Mouse (Mus musculus): ENCODE measurements around the gene Midn. TPM values are rescaled to one million over a fixed set of nuclear protein-coding genes. Genes with fewer than 3 reads are reported as not detected.
A peak's percentile ranks its signal among the peaks of the same experiment; 100 is the strongest.

The Midn gene
- polyA plus RNA-seq, 1 experiment, result 70.1 TPM

DNA sequence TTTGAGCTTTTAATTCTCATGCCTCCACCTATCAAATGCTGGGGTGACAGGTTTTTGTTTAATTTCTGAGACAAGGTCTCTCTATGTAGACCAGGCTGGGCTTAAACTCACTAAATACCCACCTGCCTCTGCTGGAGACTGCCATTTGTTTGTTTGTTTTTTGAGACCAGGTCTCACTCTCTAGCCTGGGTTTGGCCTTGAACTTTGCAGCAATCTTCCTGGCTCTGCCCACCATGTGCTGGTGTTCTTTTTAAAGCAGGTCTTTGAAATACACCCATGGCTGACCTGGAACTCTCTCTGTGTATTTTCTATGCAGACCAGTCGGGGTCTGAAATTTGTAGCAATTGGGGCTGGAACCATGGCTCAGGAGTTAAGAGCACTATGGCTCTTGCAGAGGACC, 12.4 kb upstream of the Midn start:
- H3K27ac ChIP-seq (ENCODE audit: control insufficient read depth, insufficient read depth, low read depth, low read length), result no peak overlapping the region
- peaks cover 25% of the 10 kb centered on the region for H3K4me1 ChIP-seq (ENCODE audit: control insufficient read depth, insufficient read depth, low read length)
- no peaks in the 10 kb centered on the region for H3K36me3 ChIP-seq (ENCODE audit: control insufficient read depth, insufficient read depth, low read length)
- H3K27me3 ChIP-seq (ENCODE audit: control insufficient read depth, insufficient read depth, low read length), result no peaks in the 10 kb centered on the region
- H3K4me3 ChIP-seq (ENCODE audit: control insufficient read depth, low read depth, low read length), result no peak overlapping the region
- TF ChIP-seq CTCF (IDR thresholded peaks at IDR 0.05; ENCODE audit: control insufficient read depth, insufficient read depth, insufficient replicate concordance, low read depth, low read length), result no peak
- TF ChIP-seq POLR2A (IDR thresholded peaks at IDR 0.05; ENCODE audit: control insufficient read depth, low read depth, low read length), result no peak

DNA sequence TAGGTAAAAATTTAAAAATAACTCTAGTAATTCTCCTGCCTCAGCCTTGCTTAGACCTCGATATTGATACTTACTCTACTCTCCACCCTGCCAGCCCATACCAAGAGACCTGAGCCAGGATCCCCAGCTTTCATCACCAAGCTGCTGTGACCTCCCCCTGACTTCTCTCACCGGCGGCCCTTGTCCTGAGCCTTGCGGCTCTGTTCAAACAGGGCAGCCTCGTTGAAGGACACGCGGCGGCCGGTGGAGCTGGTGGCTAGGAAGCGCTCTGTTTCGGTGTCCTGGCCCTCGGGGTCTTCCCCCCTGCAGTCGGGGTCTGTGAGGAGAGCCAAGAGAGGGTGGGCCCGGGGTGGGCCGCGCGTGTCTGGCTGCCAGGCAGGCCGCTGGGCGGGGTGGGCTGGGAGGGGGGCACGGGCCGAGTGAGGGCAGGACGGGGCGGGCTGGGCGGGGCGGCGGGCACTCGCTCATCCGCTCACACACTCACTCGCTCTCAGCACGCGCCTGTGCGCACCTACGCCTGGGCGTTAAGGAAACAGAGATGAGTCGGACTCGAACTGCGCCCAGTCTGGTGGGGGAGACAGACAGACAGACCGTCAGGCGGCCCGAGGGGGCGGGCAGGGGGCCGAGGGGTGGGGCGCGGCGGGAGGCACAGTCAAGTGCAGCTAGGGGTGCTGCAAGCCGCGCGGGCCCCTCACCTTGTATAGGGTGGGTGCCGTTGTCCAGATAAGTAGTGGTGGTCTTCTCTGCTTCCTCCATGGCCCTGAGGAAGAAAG, 11.7 kb upstream of the Midn start:
- no peak overlapping the region for H3K27ac ChIP-seq (ENCODE audit: control insufficient read depth, insufficient read depth, low read depth, low read length)
- peak overlapping the region; percentile 43 for H3K4me3 ChIP-seq (ENCODE audit: control insufficient read depth, low read depth, low read length)
- no peaks in the 10 kb centered on the region for H3K27me3 ChIP-seq (ENCODE audit: control insufficient read depth, insufficient read depth, low read length)
- H3K4me1 ChIP-seq (ENCODE audit: control insufficient read depth, insufficient read depth, low read length), result peaks cover 32% of the 10 kb centered on the region
- no peak for TF ChIP-seq POLR2A (IDR thresholded peaks at IDR 0.05; ENCODE audit: control insufficient read depth, low read depth, low read length)
- TF ChIP-seq CTCF (IDR thresholded peaks at IDR 0.05; ENCODE audit: control insufficient read depth, insufficient read depth, insufficient replicate concordance, low read depth, low read length), result no peak
- no peaks in the 10 kb centered on the region for H3K36me3 ChIP-seq (ENCODE audit: control insufficient read depth, insufficient read depth, low read length)

- H3K27ac ChIP-seq (ENCODE audit: control insufficient read depth, insufficient read depth, low read depth, low read length), result no peak overlapping the region
- no peaks in the 10 kb centered on the region for H3K27me3 ChIP-seq (ENCODE audit: control insufficient read depth, insufficient read depth, low read length)
- peaks cover 36% of the 10 kb centered on the region for H3K4me1 ChIP-seq (ENCODE audit: control insufficient read depth, insufficient read depth, low read length)
- TF ChIP-seq POLR2A (IDR thresholded peaks at IDR 0.05; ENCODE audit: control insufficient read depth, low read depth, low read length) (no peak), CTCF (IDR thresholded peaks at IDR 0.05; ENCODE audit: control insufficient read depth, insufficient read depth, insufficient replicate concordance, low read depth, low read length) (no peak)
- no peaks in the 10 kb centered on the region for H3K36me3 ChIP-seq (ENCODE audit: control insufficient read depth, insufficient read depth, low read length)
- H3K4me3 ChIP-seq (ENCODE audit: control insufficient read depth, low read depth, low read length), result peak overlapping the region; percentile 43
These were observed 11.0 kb upstream of the Midn start for GRCm38 (mm10) chr10:80136952-80137625.

- Histone ChIP-seq H3K27ac (ENCODE audit: control insufficient read depth, insufficient read depth, low read depth, low read length) (no peak overlapping the region), H3K4me3 (ENCODE audit: control insufficient read depth, low read depth, low read length) (no peak overlapping the region; the same call in 1 of the 2 replicates), H3K36me3 (ENCODE audit: control insufficient read depth, insufficient read depth, low read length) (no peaks in the 10 kb centered on the region), H3K4me1 (ENCODE audit: control insufficient read depth, insufficient read depth, low read length) (peaks cover 40% of the 10 kb centered on the region), H3K27me3 (ENCODE audit: control insufficient read depth, insufficient read depth, low read length) (no peaks in the 10 kb centered on the region)
- TF ChIP-seq CTCF (IDR thresholded peaks at IDR 0.05; ENCODE audit: control insufficient read depth, insufficient read depth, insufficient replicate concordance, low read depth, low read length), result no peak
These were observed 10.2 kb upstream of the Midn start for GRCm38 (mm10) chr10:80137626-80138552.

DNA sequence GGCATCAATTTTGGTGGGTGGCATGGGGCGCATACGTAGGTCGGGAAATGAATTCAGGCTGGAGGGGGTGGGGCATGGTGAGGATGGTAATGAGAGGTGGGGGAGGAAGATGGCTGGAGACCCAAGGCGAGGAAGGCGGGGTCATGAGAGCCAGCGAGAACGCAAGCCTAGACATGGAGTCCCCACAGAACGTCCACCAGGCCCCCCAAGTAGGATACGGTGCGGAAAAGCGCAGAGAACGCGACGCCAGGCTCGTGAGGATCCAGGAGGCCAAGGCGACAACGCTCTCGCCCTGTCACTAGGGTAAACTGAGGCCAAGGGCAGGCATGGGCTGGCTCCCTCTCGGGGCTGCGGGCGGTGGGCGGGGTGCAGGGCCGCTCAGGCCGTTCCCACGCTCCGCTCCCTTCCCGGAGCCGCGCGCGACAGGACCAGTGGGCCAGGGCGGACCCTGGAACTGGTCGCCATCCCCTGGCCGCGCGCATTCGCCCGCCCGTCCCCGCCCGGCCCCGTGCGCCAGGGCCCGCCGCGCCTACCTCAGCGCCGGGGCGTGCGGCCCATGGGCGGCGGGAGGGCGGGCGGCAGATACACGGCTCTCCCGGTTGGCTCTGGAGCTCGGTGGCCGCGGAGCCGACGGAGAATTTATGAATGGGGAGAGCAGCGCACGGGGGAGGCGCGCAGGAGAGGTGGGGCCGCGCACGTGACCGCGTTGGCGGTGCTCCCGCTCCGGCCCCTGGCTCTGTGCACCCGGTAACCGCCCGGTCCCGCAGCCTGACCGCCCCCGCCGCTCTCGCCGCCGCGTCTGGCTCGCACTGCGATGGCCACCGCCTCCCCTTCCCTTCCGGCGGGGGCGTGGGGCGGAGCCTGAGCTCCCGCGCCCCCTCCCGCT, 9.3 kb upstream of the Midn start, which contains the start of gene Atp5d:
Gene Atp5d, plus strand, starts transcription at position 80 of the 886 bp plus-strand sequence.
- H3K27me3 ChIP-seq (ENCODE audit: control insufficient read depth, insufficient read depth, low read length), result no peaks in the 10 kb centered on the region
- TF ChIP-seq CTCF (IDR thresholded peaks at IDR 0.05; ENCODE audit: control insufficient read depth, insufficient read depth, insufficient replicate concordance, low read depth, low read length), result no peak
- no peak for TF ChIP-seq POLR2A (IDR thresholded peaks at IDR 0.05; ENCODE audit: control insufficient read depth, low read depth, low read length)
- peak within 1 kb of the TSS; percentile 65 for H3K4me3 ChIP-seq (ENCODE audit: control insufficient read depth, low read depth, low read length)
- no peaks in the 10 kb centered on the region for H3K36me3 ChIP-seq (ENCODE audit: control insufficient read depth, insufficient read depth, low read length)
- H3K4me1 ChIP-seq (ENCODE audit: control insufficient read depth, insufficient read depth, low read length), result peaks cover 42% of the 10 kb centered on the region
- no peak within 1 kb of the TSS for H3K27ac ChIP-seq (ENCODE audit: control insufficient read depth, insufficient read depth, low read depth, low read length)

DNA sequence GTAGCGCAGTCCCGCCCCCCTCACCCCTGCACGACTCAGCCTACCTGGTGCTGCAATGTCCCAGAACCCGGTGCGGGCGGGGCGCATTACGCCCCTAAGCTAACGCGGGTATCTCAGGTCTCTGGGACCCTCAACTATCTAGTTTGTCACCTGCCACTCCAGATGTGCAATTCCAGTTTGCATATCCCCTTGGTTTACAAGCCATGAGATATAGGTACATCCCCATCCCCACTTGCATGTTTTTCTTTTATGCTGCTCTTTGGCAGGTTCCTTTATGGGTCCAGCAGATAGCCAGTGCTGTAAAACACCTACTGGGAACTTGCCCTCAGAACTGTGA, 8.7 kb upstream of the Midn start:
- H3K36me3 ChIP-seq (ENCODE audit: control insufficient read depth, insufficient read depth, low read length), result no peaks in the 10 kb centered on the region; the same call in 1 of the 2 replicates
- H3K4me3 ChIP-seq (ENCODE audit: control insufficient read depth, low read depth, low read length), result peak overlapping the region; percentile 65
- no peak for TF ChIP-seq CTCF (IDR thresholded peaks at IDR 0.05; ENCODE audit: control insufficient read depth, insufficient read depth, insufficient replicate concordance, low read depth, low read length)
- TF ChIP-seq POLR2A (IDR thresholded peaks at IDR 0.05; ENCODE audit: control insufficient read depth, low read depth, low read length), result no peak
- H3K27ac ChIP-seq (ENCODE audit: control insufficient read depth, insufficient read depth, low read depth, low read length), result no peak overlapping the region
- no peaks in the 10 kb centered on the region for H3K27me3 ChIP-seq (ENCODE audit: control insufficient read depth, insufficient read depth, low read length)
- peaks cover 42% of the 10 kb centered on the region for H3K4me1 ChIP-seq (ENCODE audit: control insufficient read depth, insufficient read depth, low read length)

All from testis, adult 2 months (tissue).